Mouse (Mus musculus) liver, embryonic 14.5 days (tissue): Measurements from ENCODE around the gene Kif16b. TPM values are rescaled to one million over a fixed set of nuclear protein-coding genes. Genes with fewer than 3 reads are reported as not detected.

Experiments
- ATAC-seq: fragments of 200-750 bp; cut with Nextera tagmentation; 2 replicates; pipeline ENCODE4 v1.8.0; 2017; ENCODE audit warnings: moderate number of reproducible peaks, mild to moderate bottlenecking, moderate library complexity; ENCODE audit not compliant: insufficient read depth
- DNase-seq, 3 experiments: peaks; one replicate each; pipeline ENCODE4 v3.0.0-alpha.2; 2012 to 2013; ENCODE audit warnings: low read depth in 3 of 3, low spot score in 3 of 3
- H3K27ac ChIP-seq: fragments of 300-500 bp; sonication (generic); 2 replicates; pipeline ENCODE4 v1.5.1; 2014; ENCODE audit warnings: moderate library complexity, mild to moderate bottlenecking, control low read depth, inconsistent platforms
- H3K27me3 ChIP-seq: fragments of 300-500 bp; sonication (generic); 2 replicates; pipeline ENCODE4 v1.6.1; 2014; ENCODE audit warnings: mild to moderate bottlenecking, low read length, moderate library complexity; ENCODE audit not compliant: control insufficient read depth, insufficient read depth
- H3K36me3 ChIP-seq: fragments of 300-500 bp; sonication (generic); replicated peaks from 2 replicates; pipeline ENCODE4 v1.6.1; 2014; ENCODE audit warnings: low read depth; ENCODE audit not compliant: control insufficient read depth, insufficient read depth
- H3K4me1 ChIP-seq, 2 experiments: fragments of 200-500 bp in 1 of 2; fragments of 300-500 bp in 1 of 2; sonication (generic) in 1 of 2; replicated peaks; 2 replicates each; pipeline ENCODE4 v1.6.1; 2012 to 2014; ENCODE audit warnings: antibody characterized with exemption in 1 of 2, inconsistent platforms in 1 of 2, low read length in 1 of 2; ENCODE audit not compliant: control insufficient read depth in 2 of 2, insufficient read depth in 2 of 2
- H3K4me2 ChIP-seq: fragments of 300-500 bp; sonication (generic); 2 replicates; pipeline ENCODE4 v1.6.1; 2014; ENCODE audit warnings: low read depth, mild to moderate bottlenecking, control low read depth, moderate library complexity
- H3K4me3 ChIP-seq, 2 experiments: fragments of 200-500 bp in 1 of 2; fragments of 300-500 bp in 1 of 2; sonication (generic) in 1 of 2; 2 replicates each; pipeline ENCODE4 v1.5.1; 2012 to 2014; ENCODE audit warnings: low read depth in 2 of 2, low read length in 2 of 2, mild to moderate bottlenecking in 2 of 2, control low read depth in 1 of 2, inconsistent platforms in 1 of 2, moderate library complexity in 1 of 2; ENCODE audit not compliant: insufficient read depth in 1 of 2
- H3K9ac ChIP-seq: fragments of 300-500 bp; sonication (generic); replicated peaks from 2 replicates; pipeline ENCODE4 v1.6.1; 2014; ENCODE audit warnings: mild to moderate bottlenecking, control low read depth, moderate library complexity
- H3K9me3 ChIP-seq: fragments of 300-500 bp; sonication (generic); 2 replicates; pipeline ENCODE4 v1.6.1; 2016; ENCODE audit warnings: low read length, mixed read lengths; ENCODE audit not compliant: control insufficient read depth
- CTCF ChIP-seq: IDR thresholded peaks from 2 replicates; pipeline ENCODE4 v1.5.1; 2016; ENCODE audit warnings: antibody characterized with exemption, low read depth, control low read depth
- EP300 ChIP-seq: IDR thresholded peaks from 2 replicates; pipeline ENCODE4 v1.6.1; 2016; ENCODE audit warnings: antibody characterized with exemption, low read depth
- WGBS: fragments of 180-500 bp; shearing (Covaris S2); extraction: QIAGEN DNeasy Blood & Tissue Kit; methylation state at CpG from one replicate; pipeline ENCODE4 v1.1.7; 2014; ENCODE audit not compliant: insufficient replicate concordance; 5-methylcytosine and 5-hydroxymethylcytosine counted together
- polyA plus RNA-seq, 2 experiments: library from polyadenylated mRNA; depleted of rRNA in 1 of 2; stranded (reverse) in 1 of 2; unstranded in 1 of 2; fragments of >200 nt; fragmentation: Nextera tagmentation in 1 of 2; extraction: Ambion mirVana in 1 of 2; gene quantifications; 2 replicates each; pipeline versions ENCODE4 v1.2.1 to v1.2.3; 2012 to 2014

Gene Kif16b
- polyA plus RNA-seq, 2 experiments: 2.2 to 2.5 TPM

DNA sequence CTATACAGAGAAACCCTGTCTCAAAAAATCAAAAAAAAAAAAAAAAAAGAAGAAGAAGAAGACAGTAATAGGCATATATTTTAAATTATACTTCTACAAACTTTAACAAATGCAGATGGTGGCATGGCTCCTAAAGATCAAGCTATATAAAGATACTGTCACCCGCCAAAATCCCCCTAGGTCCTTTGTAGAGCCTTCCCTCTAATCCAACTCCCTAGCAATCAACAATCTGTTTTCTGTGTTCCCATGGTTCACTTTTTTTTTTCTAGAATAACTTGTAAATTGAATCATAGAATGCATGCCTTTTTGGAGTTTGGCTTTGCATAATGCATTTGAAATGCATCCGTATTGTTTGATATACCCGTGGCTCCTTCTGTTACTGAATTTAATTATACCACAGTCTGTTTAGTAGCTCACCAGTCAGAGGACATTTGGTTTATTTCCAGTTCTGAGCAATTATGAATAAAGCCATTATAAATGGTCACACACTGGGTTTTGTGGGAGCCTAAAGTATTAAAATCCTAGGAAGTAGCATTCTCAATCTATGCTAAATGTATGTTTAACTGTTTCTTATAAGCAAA lies 9.6 kb upstream of the Kif16b start:
- ATAC-seq (no peak), DNase-seq (no peak)
- H3K27ac ChIP-seq: no peak overlapping the region
- no peaks in the 10 kb centered on the region for H3K27me3 ChIP-seq
- H3K4me1 ChIP-seq: no peaks in the 10 kb centered on the region
- H3K9me3 ChIP-seq: no peaks in the 10 kb centered on the region
- 67% methylated on average over 3 of the region's 3 CpGs for WGBS
- no peaks in the 10 kb centered on the region for H3K36me3 ChIP-seq
- H3K4me2 ChIP-seq: no peak overlapping the region
- no peak for TF ChIP-seq EP300
- no peak for TF ChIP-seq CTCF
- H3K4me3 ChIP-seq: no peak overlapping the region
- no peak overlapping the region for H3K9ac ChIP-seq

DNA sequence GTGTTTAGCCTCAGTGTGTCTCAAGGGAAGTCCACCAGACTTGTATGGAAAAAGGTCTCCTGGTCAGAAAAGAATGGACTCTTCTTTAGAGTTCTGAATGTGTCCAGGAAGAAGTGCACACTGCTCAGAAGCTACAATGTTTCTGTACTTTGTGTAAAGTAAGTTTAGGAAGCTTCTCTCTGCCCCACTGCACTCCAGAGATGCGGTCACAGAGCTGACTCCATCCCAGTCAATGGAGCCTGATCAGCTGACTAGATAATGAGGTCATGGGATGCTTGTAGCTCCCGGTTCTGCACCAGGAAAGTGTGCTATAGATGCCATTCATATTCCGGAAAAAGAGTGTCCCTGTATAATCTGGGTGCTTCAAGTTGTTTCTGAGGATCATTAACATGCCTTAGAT lies 7.9 kb upstream of the Kif16b start:
- H3K4me2 ChIP-seq: no peak overlapping the region
- H3K27ac ChIP-seq: no peak overlapping the region
- no peaks in the 10 kb centered on the region for H3K9me3 ChIP-seq
- ATAC-seq (no peak), DNase-seq (no peak)
- 59% methylated on average over 3 of the region's 3 CpGs for WGBS
- H3K27me3 ChIP-seq: no peaks in the 10 kb centered on the region
- no peaks in the 10 kb centered on the region for H3K36me3 ChIP-seq
- no peak overlapping the region for H3K9ac ChIP-seq
- no peaks in the 10 kb centered on the region for H3K4me1 ChIP-seq
- TF ChIP-seq CTCF: no peak
- TF ChIP-seq EP300: no peak
- H3K4me3 ChIP-seq: no peak overlapping the region

DNA sequence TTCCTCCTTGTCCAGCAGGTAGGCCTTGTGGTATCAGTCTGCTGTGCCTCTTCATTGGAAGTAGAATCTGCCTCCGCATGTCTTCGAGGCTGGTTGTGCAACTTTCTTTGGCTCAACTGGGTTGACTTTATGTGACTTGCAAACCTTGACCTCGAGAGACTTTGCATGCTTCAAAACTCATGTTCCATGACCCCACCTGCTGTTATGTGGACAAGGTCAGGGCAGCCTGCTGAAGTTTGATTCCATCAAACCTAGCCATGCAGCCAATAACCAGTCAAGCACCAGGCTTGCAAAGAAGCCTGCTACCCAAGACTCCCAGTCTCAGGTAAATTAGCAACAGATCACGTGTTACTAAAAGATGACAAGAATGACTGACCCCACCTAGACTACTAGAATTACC lies 5.7 kb upstream of the Kif16b start:
- no peaks in the 10 kb centered on the region for H3K9me3 ChIP-seq
- DNase-seq (no peak), ATAC-seq (no peak)
- peaks cover 6 to 12% of the 10 kb centered on the region in 2 experiments for H3K4me1 ChIP-seq
- no peaks in the 10 kb centered on the region for H3K36me3 ChIP-seq
- H3K4me3 ChIP-seq: no peak overlapping the region
- H3K4me2 ChIP-seq: no peak overlapping the region
- WGBS: 63% methylated on average over 4 of the region's 4 CpGs
- no peak overlapping the region for H3K9ac ChIP-seq
- TF ChIP-seq CTCF (no peak), EP300 (no peak)
- H3K27me3 ChIP-seq: no peaks in the 10 kb centered on the region
- no peak overlapping the region for H3K27ac ChIP-seq

DNA sequence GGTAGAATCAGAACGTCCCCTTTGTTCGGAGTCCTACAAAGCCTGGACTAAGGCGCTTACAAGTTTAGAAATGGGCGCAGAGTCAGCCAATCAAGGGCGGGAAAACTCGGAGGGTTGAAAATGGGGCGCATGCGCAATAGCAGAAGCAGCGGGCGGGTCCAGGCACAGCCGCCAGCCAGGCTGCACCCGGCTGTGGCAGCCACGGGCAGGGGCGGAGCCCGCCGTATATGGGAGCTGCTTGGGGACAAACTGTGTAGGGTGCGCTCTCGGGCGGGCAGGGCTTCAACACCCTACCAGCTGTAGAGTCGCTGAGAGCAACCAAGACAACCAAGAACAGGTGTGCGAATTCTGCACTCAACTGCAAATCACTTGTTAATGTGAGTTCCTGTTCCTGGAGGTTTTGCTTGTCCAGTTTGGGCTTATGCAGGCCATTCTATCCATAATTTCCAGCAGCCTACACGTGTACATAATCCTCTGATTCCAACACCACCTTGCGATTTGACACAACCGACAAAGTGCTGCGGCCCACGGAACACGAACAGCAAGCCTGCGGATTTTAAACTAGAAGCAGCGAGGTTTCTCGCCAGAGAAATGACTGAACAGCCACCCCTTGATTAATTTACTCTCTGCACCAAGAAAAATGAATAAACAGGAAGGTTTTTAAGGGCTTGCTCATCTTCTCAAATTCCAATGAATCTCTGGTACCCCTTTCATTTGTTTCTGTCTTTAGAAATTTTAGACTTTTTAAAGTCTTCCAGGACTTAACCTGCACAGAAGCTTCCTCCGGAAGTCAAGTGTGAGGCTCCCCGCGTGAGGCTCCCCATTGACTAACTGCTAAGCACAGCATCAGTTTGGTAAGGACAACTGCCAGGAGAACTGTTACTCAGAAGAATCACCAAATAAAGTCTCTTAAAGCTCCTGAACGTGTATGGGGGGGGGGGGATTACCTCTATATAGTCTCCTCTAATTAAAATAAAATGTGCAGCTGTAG lies 1.9 kb upstream of the Kif16b start:
- ATAC-seq (peak; percentile 92), DNase-seq (peak; percentile 87 to 91 (median 90))
- 5% methylated on average over 34 of the region's 34 CpGs for WGBS
- H3K4me3 ChIP-seq: peak overlapping the region; percentile 40 to 47
- H3K9me3 ChIP-seq: no peaks in the 10 kb centered on the region
- peak overlapping the region; percentile 4; the same call in 1 of the 2 replicates for H3K27ac ChIP-seq
- H3K9ac ChIP-seq: peak overlapping the region; percentile 50
- no peaks in the 10 kb centered on the region for H3K36me3 ChIP-seq
- peak overlapping the region; percentile 69 for H3K4me2 ChIP-seq
- peaks cover 10 to 21% of the 10 kb centered on the region in 2 experiments for H3K4me1 ChIP-seq
- no peak for TF ChIP-seq EP300
- 0 out of 2 replicates have a peak, but pooled peaks have one; percentile 4 for TF ChIP-seq CTCF
- no peaks in the 10 kb centered on the region for H3K27me3 ChIP-seq
